Mouse (Mus musculus): ENCODE data around the gene Kansl3. TPM values are rescaled to one million over a fixed set of nuclear protein-coding genes. Genes with fewer than 3 reads are reported as not detected.

Gene Kansl3
- total RNA-seq (2021): 10 to 100 TPM; 29.7 to 35.3 TPM
- long read RNA-seq, experiment 1, partial matches to known transcripts: 2 of 12 reads
- long read RNA-seq, experiment 1, other reads (novel, unspliced or antisense): 7 of 12 reads
- long read RNA-seq, experiment 2, partial matches to known transcripts: 8 of 21 reads
- long read RNA-seq, experiment 2, other reads (novel, unspliced or antisense): 13 of 21 reads

GRCm38 (mm10) chr1:36368969-36369645 lies at the start of gene Kansl3:
Gene Kansl3, minus strand, starts transcription at chr1:36369181.
- peak; percentile 84 for DNase-seq

- no peak for DNase-seq
Observed at GRCm38 (mm10) chr1:36404531-36404930, 35.5 kb upstream of the Kansl3 start.

GRCm38 (mm10) chr1:36401509-36401908 lies 32.5 kb upstream of the Kansl3 start:
- DNase-seq: no peak

- no peak for DNase-seq
Observed at GRCm38 (mm10) chr1:36397041-36397440, 28.1 kb upstream of the Kansl3 start.

GRCm38 (mm10) chr1:36379582-36379981 lies 10.6 kb upstream of the Kansl3 start:
- no peak for DNase-seq

- DNase-seq: no peak
Observed at GRCm38 (mm10) chr1:36378880-36379279, 9.9 kb upstream of the Kansl3 start.

GRCm38 (mm10) chr1:36371934-36372845 lies 3.2 kb upstream of the Kansl3 start, which contains the start of gene Fer1l5:
Gene Fer1l5, plus strand, starts transcription at chr1:36372291.
- no peak for DNase-seq

GRCm38 (mm10) chr1:36370918-36371317 lies 1.9 kb upstream of the Kansl3 start:
- no peak for DNase-seq

- DNase-seq: peak; percentile 72
Observed at GRCm38 (mm10) chr1:36368112-36368968, 641 bp downstream of the Kansl3 start.

- DNase-seq: no peak
Observed at GRCm38 (mm10) chr1:36367698-36368097, 1.3 kb downstream of the Kansl3 start.

GRCm38 (mm10) chr1:36356955-36357695 lies 11.9 kb downstream of the Kansl3 start:
- DNase-seq: no peak

- DNase-seq: no peak
Observed at GRCm38 (mm10) chr1:36352351-36352750, 16.6 kb downstream of the Kansl3 start.

GRCm38 (mm10) chr1:36342547-36342946 lies 26.4 kb downstream of the Kansl3 start:
- DNase-seq: no peak

- no peak for DNase-seq
Observed at GRCm38 (mm10) chr1:36332955-36333887, 35.8 kb downstream of the Kansl3 start.

GRCm38 (mm10) chr1:36331743-36332142 lies 37.2 kb downstream of the Kansl3 start:
- DNase-seq: no peak

GRCm38 (mm10) chr1:36326815-36327214 lies 42.2 kb downstream of the Kansl3 start:
- no peak for DNase-seq

- no peak for DNase-seq
Observed at GRCm38 (mm10) chr1:36325900-36326321, 43.1 kb downstream of the Kansl3 start.

- DNase-seq: peak; percentile 41
Observed at GRCm38 (mm10) chr1:36323746-36324448, 45.1 kb downstream of the Kansl3 start.

GRCm38 (mm10) chr1:36323076-36323475 lies 45.9 kb downstream of the Kansl3 start:
- DNase-seq: peak; percentile 44

All from gastrocnemius, postnatal 25 days (tissue).